Mouse (Mus musculus) erythroblast, embryonic 14.5 days (primary cell): ENCODE measurements around the gene Slc34a3. TPM values are rescaled to one million over a fixed set of nuclear protein-coding genes. Genes with fewer than 3 reads are reported as not detected.

Source experiments
- H3K27me3 ChIP-seq: 2 replicates; pipeline ENCODE4 v1.6.1; 2012; ENCODE audit warnings: inconsistent platforms; ENCODE audit not compliant: control insufficient read depth
- H3K36me3 ChIP-seq: 2 replicates; pipeline ENCODE4 v1.6.1; 2012; ENCODE audit warnings: mild to moderate bottlenecking, inconsistent platforms; ENCODE audit not compliant: control insufficient read depth
- H3K4me1 ChIP-seq: 2 replicates; pipeline ENCODE4 v1.6.1; 2012; ENCODE audit warnings: inconsistent platforms; ENCODE audit not compliant: control insufficient read depth
- H3K4me3 ChIP-seq: replicated peaks from 2 replicates; pipeline ENCODE3; 2012; ENCODE audit warnings: moderate library complexity, mild to moderate bottlenecking, inconsistent platforms
- H3K9me3 ChIP-seq: 2 replicates; pipeline ENCODE4 v1.6.1; 2012; ENCODE audit warnings: low read length, inconsistent platforms, mixed read lengths; ENCODE audit not compliant: control insufficient read depth
- GATA1 ChIP-seq: IDR thresholded peaks from 2 replicates; pipeline ENCODE4 v1.6.1; 2012; ENCODE audit warnings: low read length, inconsistent platforms, mixed read lengths
- TAL1 ChIP-seq: IDR thresholded peaks from 3 replicates; pipeline ENCODE4 v1.6.1; 2012; ENCODE audit warnings: low read length, inconsistent platforms, mixed read lengths
- polyA plus RNA-seq: library from polyadenylated mRNA; stranded (reverse); fragments of >175 nt; gene quantifications from 2 replicates; pipeline ENCODE4 v1.2.3, GENCODE M21; 2012

The Slc34a3 gene
- polyA plus RNA-seq, 1 experiment, result not detected

GRCm38 (mm10) chr2:25221331-25221772 lies 12.8 kb downstream of the Slc34a3 start:
- H3K9me3 ChIP-seq, result no peaks in the 10 kb centered on the region
- H3K4me1 ChIP-seq, result peaks cover 36% of the 10 kb centered on the region
- no peak for TF ChIP-seq TAL1
- TF ChIP-seq GATA1, result no peak
- peak overlapping the region; percentile 21 for H3K4me3 ChIP-seq
- H3K27me3 ChIP-seq, result no peaks in the 10 kb centered on the region; the same call in 1 of the 2 replicates
- peaks cover 38% of the 10 kb centered on the region for H3K36me3 ChIP-seq

GRCm38 (mm10) chr2:25218445-25218844 lies 15.7 kb downstream of the Slc34a3 start, which contains the start of gene Fam166a:
Gene Fam166a (plus strand): TSS chr2:25218745.
- Histone ChIP-seq H3K27me3 (peaks cover 1% of the 10 kb centered on the region), H3K4me1 (peaks cover 29% of the 10 kb centered on the region), H3K9me3 (no peaks in the 10 kb centered on the region), H3K4me3 (no peak within 1 kb of the TSS), H3K36me3 (peaks cover 29% of the 10 kb centered on the region)
- TF ChIP-seq TAL1 (no peak), GATA1 (no peak)

GRCm38 (mm10) chr2:25217666-25218065 lies 16.5 kb downstream of the Slc34a3 start:
- H3K27me3 ChIP-seq, result peaks cover 5% of the 10 kb centered on the region
- no peak overlapping the region for H3K4me3 ChIP-seq
- peaks cover 22% of the 10 kb centered on the region for H3K36me3 ChIP-seq
- TF ChIP-seq TAL1 (no peak), GATA1 (no peak)
- no peaks in the 10 kb centered on the region for H3K9me3 ChIP-seq
- H3K4me1 ChIP-seq, result peaks cover 23% of the 10 kb centered on the region

GRCm38 (mm10) chr2:25214444-25214843 lies 19.7 kb downstream of the Slc34a3 start, which contains the start of gene Stpg3:
Gene Stpg3 (minus strand): TSS chr2:25214637.
- H3K36me3 ChIP-seq, result peaks cover 8% of the 10 kb centered on the region
- peaks cover 5% of the 10 kb centered on the region for H3K27me3 ChIP-seq
- no peaks in the 10 kb centered on the region for H3K9me3 ChIP-seq
- H3K4me1 ChIP-seq, result peaks cover 29% of the 10 kb centered on the region
- TF ChIP-seq GATA1 (no peak), TAL1 (no peak)
- H3K4me3 ChIP-seq, result no peak within 1 kb of the TSS

GRCm38 (mm10) chr2:25213266-25213865 lies 20.8 kb downstream of the Slc34a3 start:
- H3K4me1 ChIP-seq, result peaks cover 31% of the 10 kb centered on the region
- H3K4me3 ChIP-seq, result no peak overlapping the region

GRCm38 (mm10) chr2:25211121-25211670 lies 23.0 kb downstream of the Slc34a3 start, which contains the start of gene Nelfb:
Gene Nelfb (minus strand): TSS chr2:25211489.
- no peak for TF ChIP-seq GATA1
- no peak for TF ChIP-seq TAL1
- Histone ChIP-seq H3K27me3 (peaks cover 5% of the 10 kb centered on the region), H3K4me1 (peaks cover 33% of the 10 kb centered on the region), H3K36me3 (peaks cover 37% of the 10 kb centered on the region), H3K4me3 (peak within 1 kb of the TSS; percentile 83), H3K9me3 (no peaks in the 10 kb centered on the region)

More at GRCm38 (mm10) chr2:25213266-25213865, 20.8 kb downstream of the Slc34a3 start:
- peaks cover 5% of the 10 kb centered on the region for H3K27me3 ChIP-seq
- TF ChIP-seq GATA1 (no peak), TAL1 (no peak)
- H3K9me3 ChIP-seq, result no peaks in the 10 kb centered on the region
- peaks cover 15% of the 10 kb centered on the region for H3K36me3 ChIP-seq

GRCm38 (mm10) chr2:25210686-25211085 lies 23.5 kb downstream of the Slc34a3 start:
- Histone ChIP-seq H3K36me3 (peaks cover 42% of the 10 kb centered on the region), H3K27me3 (peaks cover 5% of the 10 kb centered on the region), H3K4me1 (peaks cover 35% of the 10 kb centered on the region), H3K9me3 (no peaks in the 10 kb centered on the region), H3K4me3 (peak overlapping the region; percentile 83)
- TF ChIP-seq TAL1 (no peak), GATA1 (no peak)

- Histone ChIP-seq H3K4me1 (peaks cover 37% of the 10 kb centered on the region), H3K36me3 (peaks cover 73% of the 10 kb centered on the region), H3K9me3 (no peaks in the 10 kb centered on the region), H3K27me3 (no peaks in the 10 kb centered on the region), H3K4me3 (no peak overlapping the region)
- TF ChIP-seq GATA1 (no peak), TAL1 (no peak)
These were observed 26.6 kb downstream of the Slc34a3 start for GRCm38 (mm10) chr2:25207593-25207992.

- no peak for TF ChIP-seq TAL1
- TF ChIP-seq GATA1, result no peak
- Histone ChIP-seq H3K4me3 (no peak overlapping the region), H3K4me1 (peaks cover 10% of the 10 kb centered on the region), H3K36me3 (peaks cover 98% of the 10 kb centered on the region), H3K27me3 (no peaks in the 10 kb centered on the region), H3K9me3 (no peaks in the 10 kb centered on the region)
These were observed 30.4 kb downstream of the Slc34a3 start for GRCm38 (mm10) chr2:25203631-25204214.
